Mouse (Mus musculus): ENCODE results near the gene Zfp932. TPM values are rescaled to one million over a fixed set of nuclear protein-coding genes. Genes with fewer than 3 reads are reported as not detected.
A peak's percentile ranks its signal among the peaks of the same experiment; 100 is the strongest.
"Not testable (repeated sequence)": the region's sequence is repeated elsewhere in the genome, so short reads cannot be mapped to it uniquely, and the experiment has no call there.

Gene Zfp932
- polyA plus RNA-seq (2015; fragmentation: Nextera tagmentation; extraction: Ambion mirVana): 11.2 and 13.5 TPM in 2 replicates

- ATAC-seq; H3K27ac ChIP-seq (ENCODE audit: low read length); H3K27me3 ChIP-seq (replicated peaks; ENCODE audit: insufficient read depth, low read length); H3K9ac ChIP-seq (replicated peaks; ENCODE audit: low read depth); DNase-seq (ENCODE audit: low spot score); H3K4me1 ChIP-seq (ENCODE audit: insufficient read depth, low read depth, low read length); H3K9me3 ChIP-seq (ENCODE audit: low read length); H3K36me3 ChIP-seq (ENCODE audit: insufficient read depth, low read length): not testable (repeated sequence)
- WGBS: 3% methylated on average over 14 of the region's 24 CpGs
- peak within 1 kb of the TSS; percentile 51 for H3K4me2 ChIP-seq (replicated peaks; ENCODE audit: low read depth, low read length)
- H3K4me3 ChIP-seq (ENCODE audit: low read depth, low read length): peak within 1 kb of the TSS; percentile 32; the same call in 1 of the 2 replicates
Measured at GRCm38 (mm10) chr5:109996026-109996937, at the start of gene Zfp932. Zfp932 (plus strand) TSS chr5:109996521.

GRCm38 (mm10) chr5:109950281-109950680, 46.0 kb upstream of the Zfp932 start:
- H3K4me1 ChIP-seq (ENCODE audit: insufficient read depth, low read depth, low read length): no peaks in the 10 kb centered on the region
- H3K4me2 ChIP-seq (replicated peaks; ENCODE audit: low read depth, low read length): no peak overlapping the region
- DNase-seq (ENCODE audit: low spot score) (no peak), ATAC-seq (no peak)
- 67% methylated on average over 1 of the region's 1 CpGs for WGBS
- no peak overlapping the region for H3K27ac ChIP-seq (ENCODE audit: low read length)
- no peaks in the 10 kb centered on the region for H3K27me3 ChIP-seq (replicated peaks; ENCODE audit: insufficient read depth, low read length)
- H3K9me3 ChIP-seq (ENCODE audit: low read length): no peaks in the 10 kb centered on the region
- H3K4me3 ChIP-seq (ENCODE audit: low read depth, low read length): no peak overlapping the region
- TF ChIP-seq EP300 (IDR thresholded peaks at IDR 0.05) (no peak), CTCF (IDR thresholded peaks at IDR 0.05) (no peak)
- no peak overlapping the region for H3K9ac ChIP-seq (replicated peaks; ENCODE audit: low read depth)
- no peaks in the 10 kb centered on the region for H3K36me3 ChIP-seq (ENCODE audit: insufficient read depth, low read length)

GRCm38 (mm10) chr5:109980743-109981142, 15.6 kb upstream of the Zfp932 start:
- not testable (repeated sequence) for ATAC-seq; DNase-seq (ENCODE audit: low spot score); H3K9me3 ChIP-seq (ENCODE audit: low read length); H3K4me2 ChIP-seq (replicated peaks; ENCODE audit: low read depth, low read length); H3K36me3 ChIP-seq (ENCODE audit: insufficient read depth, low read length); H3K27me3 ChIP-seq (replicated peaks; ENCODE audit: insufficient read depth, low read length); H3K4me3 ChIP-seq (ENCODE audit: low read depth, low read length); H3K27ac ChIP-seq (ENCODE audit: low read length); H3K9ac ChIP-seq (replicated peaks; ENCODE audit: low read depth); H3K4me1 ChIP-seq (ENCODE audit: insufficient read depth, low read depth, low read length)
- 76% methylated on average over 2 of the region's 2 CpGs for WGBS

GRCm38 (mm10) chr5:109995461-109995860, 860 bp upstream of the Zfp932 start:
- DNase-seq (ENCODE audit: low spot score); ATAC-seq; H3K4me2 ChIP-seq (replicated peaks; ENCODE audit: low read depth, low read length); H3K27ac ChIP-seq (ENCODE audit: low read length); H3K4me3 ChIP-seq (ENCODE audit: low read depth, low read length); H3K27me3 ChIP-seq (replicated peaks; ENCODE audit: insufficient read depth, low read length); H3K9me3 ChIP-seq (ENCODE audit: low read length); H3K36me3 ChIP-seq (ENCODE audit: insufficient read depth, low read length); H3K9ac ChIP-seq (replicated peaks; ENCODE audit: low read depth); H3K4me1 ChIP-seq (ENCODE audit: insufficient read depth, low read depth, low read length): not testable (repeated sequence)
- WGBS: 77% methylated on average over 10 of the region's 10 CpGs

- H3K27me3 ChIP-seq (replicated peaks; ENCODE audit: insufficient read depth, low read length); H3K9ac ChIP-seq (replicated peaks; ENCODE audit: low read depth); H3K4me1 ChIP-seq (ENCODE audit: insufficient read depth, low read depth, low read length); H3K36me3 ChIP-seq (ENCODE audit: insufficient read depth, low read length); H3K4me2 ChIP-seq (replicated peaks; ENCODE audit: low read depth, low read length); H3K4me3 ChIP-seq (ENCODE audit: low read depth, low read length); H3K27ac ChIP-seq (ENCODE audit: low read length); H3K9me3 ChIP-seq (ENCODE audit: low read length); DNase-seq (ENCODE audit: low spot score); ATAC-seq: not testable (repeated sequence)
- TF ChIP-seq CTCF (IDR thresholded peaks at IDR 0.05): peak; percentile 21; the same call in 1 of the 2 replicates
- 85% methylated on average over 10 of the region's 10 CpGs for WGBS
Measured at GRCm38 (mm10) chr5:110015775-110016174, 19.5 kb downstream of the Zfp932 start.

- DNase-seq (ENCODE audit: low spot score) (peak; percentile 9), ATAC-seq (peak; percentile 30)
- Histone ChIP-seq H3K4me1 (ENCODE audit: insufficient read depth, low read depth, low read length) (no peaks in the 10 kb centered on the region), H3K4me2 (replicated peaks; ENCODE audit: low read depth, low read length) (peak overlapping the region; percentile 43), H3K36me3 (ENCODE audit: insufficient read depth, low read length) (no peaks in the 10 kb centered on the region), H3K9me3 (ENCODE audit: low read length) (no peaks in the 10 kb centered on the region), H3K27ac (ENCODE audit: low read length) (no peak overlapping the region), H3K4me3 (ENCODE audit: low read depth, low read length) (0 out of 2 replicates have a peak overlapping the region, but pooled peaks have one; percentile 5), H3K9ac (replicated peaks; ENCODE audit: low read depth) (no peak overlapping the region), H3K27me3 (replicated peaks; ENCODE audit: insufficient read depth, low read length) (no peaks in the 10 kb centered on the region)
- 32% methylated on average over 9 of the region's 9 CpGs for WGBS
- TF ChIP-seq EP300 (IDR thresholded peaks at IDR 0.05) (no peak), CTCF (IDR thresholded peaks at IDR 0.05) (no peak)
Measured at GRCm38 (mm10) chr5:110023273-110023672, 27.0 kb downstream of the Zfp932 start.

All from lung, postnatal 0 days (tissue).